Mouse (Mus musculus): ENCODE results near the gene Zfp882.
"Not testable (repeated sequence)": the region's sequence is repeated elsewhere in the genome, so short reads cannot be mapped to it uniquely, and the experiment has no call there.

Zfp882 gene

DNA sequence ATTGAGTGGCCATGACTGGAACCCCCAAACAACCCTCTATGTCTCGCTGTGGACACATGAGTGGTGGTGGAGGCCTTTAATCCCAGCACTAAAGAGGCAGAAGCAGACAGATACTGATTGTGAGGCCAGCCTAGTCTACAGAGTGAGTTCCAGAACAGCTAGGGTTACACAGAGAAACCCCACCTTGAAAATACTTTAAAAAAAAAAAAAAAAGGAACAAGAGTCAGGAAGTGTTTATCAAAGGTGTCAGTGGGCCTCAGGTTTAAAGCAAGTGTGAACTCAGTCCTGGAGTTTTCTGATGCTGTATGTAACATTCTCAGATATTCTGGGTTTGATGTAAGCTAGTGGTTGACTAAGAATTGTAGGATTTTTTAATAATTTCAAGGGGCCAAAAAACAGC lies 44.1 kb downstream of the Zfp882 start:
- no peak for DNase-seq (ENCODE audit: low spot score)

DNA sequence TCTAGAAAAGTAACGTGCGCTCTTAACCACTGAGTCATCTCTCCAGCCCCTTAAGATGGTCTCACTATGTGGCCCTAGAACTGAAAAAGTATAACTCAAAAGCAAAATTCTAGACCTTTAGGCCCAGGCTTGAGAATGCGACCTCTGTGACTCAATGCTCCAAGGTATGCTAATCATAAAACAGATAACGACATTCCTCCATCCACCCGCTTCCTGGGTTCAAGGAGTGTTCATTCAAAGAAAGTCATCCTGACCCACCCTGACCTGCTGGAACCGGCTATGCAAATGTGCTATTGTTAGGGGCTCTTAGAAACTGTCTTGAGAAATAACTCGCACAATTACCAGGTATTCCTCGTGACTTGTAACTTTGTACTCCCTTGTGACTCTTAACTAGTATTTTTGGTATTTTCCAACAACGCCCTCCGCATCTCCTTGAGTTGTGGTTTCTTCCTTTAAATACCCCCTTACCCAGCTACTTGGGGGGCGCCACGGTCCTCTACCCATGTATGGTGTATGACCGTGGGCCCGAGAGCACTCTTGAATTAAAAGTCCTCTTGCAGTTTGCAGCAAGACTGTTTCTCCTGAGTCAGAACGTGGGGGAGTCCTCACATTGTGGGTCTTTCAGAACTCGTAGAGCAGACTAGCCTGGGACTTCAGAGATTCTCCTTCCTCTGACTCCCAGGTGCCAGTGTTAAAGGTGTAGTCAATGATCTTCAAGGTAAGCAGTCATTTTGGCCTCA lies 44.7 kb downstream of the Zfp882 start:
- not testable (repeated sequence) for DNase-seq (ENCODE audit: low spot score)

DNA sequence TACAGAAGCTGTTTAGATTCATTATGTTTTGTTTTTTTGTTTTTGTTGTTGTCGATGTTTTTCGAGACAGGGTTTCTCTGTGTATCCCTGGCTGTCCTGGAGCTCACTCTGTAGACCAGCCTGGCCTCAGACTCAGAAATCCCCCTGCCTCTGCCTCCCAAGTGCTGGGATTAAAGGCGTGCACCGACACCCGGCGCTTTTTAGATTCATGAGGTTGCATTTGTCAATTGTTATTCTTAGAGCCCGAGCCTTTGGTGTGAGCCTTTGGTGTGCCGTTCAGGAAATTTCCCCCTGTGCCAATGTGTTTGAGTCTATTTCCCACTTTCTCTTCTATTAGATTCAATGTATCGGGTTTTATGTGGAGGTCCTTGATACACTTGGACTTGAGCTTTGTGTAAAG lies 46.3 kb downstream of the Zfp882 start:
- DNase-seq (ENCODE audit: low spot score), result no peak

DNA sequence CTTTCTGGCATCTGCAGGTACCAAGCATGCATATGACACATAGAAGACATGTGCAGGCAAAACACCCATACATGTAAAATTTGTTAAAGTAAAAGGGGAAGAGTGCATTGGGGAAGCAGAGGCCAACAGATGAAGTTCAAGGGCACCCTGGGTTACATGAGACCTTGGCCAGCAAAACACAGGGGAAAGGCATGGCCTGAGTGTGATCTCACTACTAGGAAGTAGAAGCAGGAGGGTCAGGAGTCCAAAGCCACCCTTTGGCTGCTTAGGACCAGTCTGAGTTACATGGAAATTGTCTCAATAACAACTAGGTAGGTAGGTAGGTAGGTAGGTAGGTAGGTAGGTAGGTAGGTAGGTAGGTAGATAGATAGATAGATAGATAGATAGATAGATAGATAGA lies 52.1 kb downstream of the Zfp882 start:
- DNase-seq (ENCODE audit: low spot score), result no peak

DNA sequence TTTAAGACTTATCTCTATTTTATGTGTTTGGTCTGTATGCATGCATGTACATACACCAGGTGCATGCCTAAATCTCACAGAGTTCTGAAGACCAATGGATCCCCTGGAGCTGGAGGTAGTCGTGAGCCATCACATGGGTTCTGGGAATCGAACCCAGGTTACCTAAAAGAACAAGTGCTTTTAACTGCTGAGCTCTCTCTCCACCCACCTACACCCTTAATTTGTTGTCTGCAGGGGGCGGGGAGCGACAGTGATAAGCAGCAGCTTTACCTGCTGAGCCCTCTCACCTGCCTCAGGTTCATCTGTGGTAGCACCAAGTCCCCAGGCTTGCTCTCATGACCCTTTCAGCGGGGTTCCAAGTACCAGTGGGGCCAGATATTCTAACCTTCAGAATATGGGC lies 53.4 kb downstream of the Zfp882 start:
- no peak for DNase-seq (ENCODE audit: low spot score)

DNA sequence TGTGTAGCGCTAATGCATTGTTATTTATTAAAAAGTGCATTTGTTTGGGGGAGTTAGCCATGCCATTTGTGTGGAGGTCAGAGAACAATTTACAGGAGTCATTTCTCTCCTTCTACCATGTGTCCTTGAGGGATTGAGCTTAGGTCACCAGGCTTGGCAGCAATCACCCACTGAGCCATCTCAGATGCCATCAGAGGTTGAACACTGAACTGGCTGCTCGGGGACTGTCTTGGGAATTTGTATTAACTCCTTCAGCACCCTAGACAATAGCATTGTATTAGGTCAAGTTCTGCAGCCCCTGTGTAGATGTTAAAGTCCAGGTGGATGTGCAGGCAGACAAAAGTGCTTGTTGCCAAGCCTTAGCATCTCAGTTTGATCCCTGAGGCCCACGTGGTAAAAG lies 55.6 kb downstream of the Zfp882 start:
- DNase-seq (ENCODE audit: low spot score), result no peak

DNA sequence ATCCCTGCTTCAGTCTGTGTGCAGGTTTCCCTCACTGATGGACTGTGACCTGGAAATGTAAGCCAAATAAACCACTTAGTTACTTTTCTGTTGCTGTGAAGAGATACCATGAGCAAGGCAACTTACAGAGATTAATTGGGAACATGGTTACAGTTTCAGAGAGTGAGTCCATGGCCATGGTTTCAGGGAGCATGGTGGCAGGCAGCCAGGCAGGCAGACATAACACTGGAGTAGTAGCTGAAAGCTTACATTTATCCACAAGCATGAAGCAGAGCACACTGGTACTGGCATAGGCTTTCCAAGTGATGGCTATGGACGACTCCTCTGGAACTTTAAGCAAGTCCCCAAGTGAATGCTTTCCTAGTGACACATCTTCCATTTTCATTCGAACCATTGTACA lies 56.8 kb downstream of the Zfp882 start:
- DNase-seq (ENCODE audit: low spot score), result no peak
